Mouse (Mus musculus) brain, embryonic 14.5 days (tissue): ENCODE measurements around the gene Pmpcb.

Experiments
- CTCF ChIP-seq: fragments of 200-500 bp; IDR thresholded peaks from 2 replicates; pipeline ENCODE4 v1.5.1; 2012; ENCODE audit warnings: inconsistent platforms, mild to moderate bottlenecking, moderate library complexity, borderline replicate concordance; ENCODE audit not compliant: insufficient read depth, insufficient read length; ENCODE audit errors: extremely low read depth
- POLR2A ChIP-seq: fragments of 200-500 bp; IDR thresholded peaks from 2 replicates; pipeline ENCODE4 v1.6.1; 2012; ENCODE audit warnings: mild to moderate bottlenecking, inconsistent platforms, borderline replicate concordance; ENCODE audit not compliant: poor library complexity, insufficient read depth, insufficient read length, severe bottlenecking; ENCODE audit errors: extremely low read depth

DNA sequence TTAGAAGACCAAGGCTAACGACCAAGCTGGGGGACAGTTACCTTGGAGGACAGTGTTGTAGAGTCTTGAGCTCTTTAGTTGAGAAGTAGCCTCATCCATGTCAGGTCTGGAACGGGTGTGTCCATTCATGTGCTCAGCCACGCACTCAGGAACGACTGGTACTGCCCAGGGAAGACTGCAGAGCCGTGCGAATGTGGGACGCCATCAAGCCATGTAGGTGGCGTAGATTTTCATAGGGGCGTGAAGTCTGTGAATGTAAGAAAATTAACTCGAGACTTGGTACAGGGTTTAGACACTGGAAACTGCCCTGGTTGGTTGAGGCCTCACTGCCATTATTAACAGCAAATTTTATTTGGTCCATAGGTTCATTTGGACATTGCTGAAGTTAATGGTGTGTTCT is 6.7 kb downstream of the Pmpcb start:
- TF ChIP-seq CTCF (no peak), POLR2A (no peak)
